Mouse (Mus musculus) stomach, postnatal 0 days (tissue): Measurements from ENCODE around the gene Vmn1r148. TPM values are rescaled to one million over a fixed set of nuclear protein-coding genes. Genes with fewer than 3 reads are reported as not detected.
"Not testable (repeated sequence)": the region's sequence is repeated elsewhere in the genome, so short reads cannot be mapped to it uniquely, and the experiment has no call there.

Source experiments
- ATAC-seq: fragments of 200-750 bp; cut with Nextera tagmentation; 2 replicates; pipeline ENCODE4 v1.8.0; 2017; ENCODE audit not compliant: low FRiP score, low TSS enrichment
- DNase-seq: peaks from one replicate; pipeline ENCODE4 v3.0.0-alpha.2; 2016; ENCODE audit warnings: low spot score
- H3K27ac ChIP-seq: fragments of 300-500 bp; sonication (generic); replicated peaks from 2 replicates; pipeline ENCODE4 v1.5.1; 2014; ENCODE audit warnings: mild to moderate bottlenecking, control low read depth
- H3K27me3 ChIP-seq: fragments of 300-500 bp; sonication (generic); 2 replicates; pipeline ENCODE4 v1.6.1; 2014; ENCODE audit warnings: low read length; ENCODE audit not compliant: control insufficient read depth, insufficient read depth
- H3K36me3 ChIP-seq: fragments of 300-500 bp; sonication (generic); 2 replicates; pipeline ENCODE4 v1.6.1; 2014; ENCODE audit warnings: low read length, mixed read lengths; ENCODE audit not compliant: control insufficient read depth, insufficient read depth
- H3K4me1 ChIP-seq: fragments of 300-500 bp; sonication (generic); replicated peaks from 2 replicates; pipeline ENCODE4 v1.6.1; 2014; ENCODE audit warnings: antibody characterized with exemption; ENCODE audit not compliant: control insufficient read depth, insufficient read depth
- H3K4me2 ChIP-seq: fragments of 300-500 bp; sonication (generic); replicated peaks from 2 replicates; pipeline ENCODE4 v1.6.1; 2014; ENCODE audit warnings: low read depth, mild to moderate bottlenecking, control low read depth, moderate library complexity
- H3K4me3 ChIP-seq: fragments of 300-500 bp; sonication (generic); 2 replicates; pipeline ENCODE4 v1.5.1; 2014; ENCODE audit warnings: low read depth, low read length, control low read depth
- H3K9ac ChIP-seq: fragments of 300-500 bp; sonication (generic); 2 replicates; pipeline ENCODE4 v1.6.1; 2014; ENCODE audit warnings: mild to moderate bottlenecking, low read length, control low read depth, mixed read lengths
- H3K9me3 ChIP-seq: fragments of 300-500 bp; sonication (generic); 2 replicates; pipeline ENCODE4 v1.6.1; 2016; ENCODE audit warnings: low read length; ENCODE audit not compliant: control insufficient read depth
- WGBS: fragments of 180-500 bp; shearing (Covaris S2); extraction: QIAGEN DNeasy Blood & Tissue Kit; methylation state at CpG from one replicate; pipeline ENCODE4 v1.1.7; 2014; 5-methylcytosine and 5-hydroxymethylcytosine counted together
- polyA plus RNA-seq: library from polyadenylated mRNA; unstranded; fragments of >200 nt; fragmentation: Nextera tagmentation; extraction: Ambion mirVana; gene quantifications from 2 replicates; pipeline ENCODE4 v1.2.1, GENCODE M21; 2015

The Vmn1r148 gene
- polyA plus RNA-seq: not detected in 2 replicates

DNA sequence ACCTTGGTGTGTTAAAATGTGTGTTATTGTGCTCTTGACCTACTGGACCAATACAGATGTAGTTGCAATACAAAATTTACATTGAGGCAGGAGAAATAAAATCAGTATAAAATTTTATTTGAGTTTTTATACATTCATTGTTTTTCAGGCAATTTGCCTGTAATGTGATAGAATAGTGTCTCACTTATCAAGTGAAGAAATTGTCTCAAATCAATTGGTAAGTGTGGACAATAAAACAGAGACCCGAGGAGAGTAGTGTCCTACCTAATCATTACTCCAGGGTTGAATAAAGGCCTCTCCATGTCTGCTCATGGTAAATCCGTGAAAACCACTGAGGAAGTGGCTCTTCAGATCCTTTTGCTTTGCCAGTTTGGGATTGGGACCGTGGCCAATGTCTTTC is at the start of gene Vmn1r148:
Gene Vmn1r148, plus strand, starts transcription at position 301 of the 400 bp plus-strand sequence.
- not testable (repeated sequence) for H3K27ac ChIP-seq, H3K9ac ChIP-seq, H3K9me3 ChIP-seq, H3K4me2 ChIP-seq, H3K27me3 ChIP-seq, H3K36me3 ChIP-seq, ATAC-seq, H3K4me1 ChIP-seq, H3K4me3 ChIP-seq, DNase-seq
- WGBS: no CpG with 5 or more reads among the region's 3 CpGs

DNA sequence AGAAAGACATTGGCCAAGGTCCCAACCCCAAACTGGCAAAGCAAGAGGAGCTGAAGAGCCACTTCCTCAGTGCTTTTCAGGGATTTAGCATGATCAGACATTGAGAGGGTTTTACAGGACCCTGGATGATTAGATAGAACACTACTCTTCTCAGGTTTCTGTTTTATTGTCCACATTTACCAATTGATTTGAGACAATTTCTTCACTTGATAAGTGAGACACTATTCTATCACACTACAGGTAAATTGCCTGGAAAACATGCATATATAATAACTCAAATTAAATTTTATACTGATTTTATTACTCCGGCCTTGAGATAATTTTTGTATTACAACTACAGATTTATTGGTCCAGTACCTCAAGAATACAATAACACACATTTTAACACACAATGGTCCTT is 42.4 kb upstream of the Vmn1r148 start, which contains the start of gene Gm8660:
Gene Gm8660, minus strand, starts transcription at position 101 of the 400 bp plus-strand sequence.
- not testable (repeated sequence) for H3K27me3 ChIP-seq, H3K4me2 ChIP-seq, ATAC-seq, H3K9me3 ChIP-seq, DNase-seq, H3K4me1 ChIP-seq, H3K36me3 ChIP-seq, H3K4me3 ChIP-seq, H3K27ac ChIP-seq, H3K9ac ChIP-seq
- no CpG with 5 or more reads among the region's 1 CpGs for WGBS

DNA sequence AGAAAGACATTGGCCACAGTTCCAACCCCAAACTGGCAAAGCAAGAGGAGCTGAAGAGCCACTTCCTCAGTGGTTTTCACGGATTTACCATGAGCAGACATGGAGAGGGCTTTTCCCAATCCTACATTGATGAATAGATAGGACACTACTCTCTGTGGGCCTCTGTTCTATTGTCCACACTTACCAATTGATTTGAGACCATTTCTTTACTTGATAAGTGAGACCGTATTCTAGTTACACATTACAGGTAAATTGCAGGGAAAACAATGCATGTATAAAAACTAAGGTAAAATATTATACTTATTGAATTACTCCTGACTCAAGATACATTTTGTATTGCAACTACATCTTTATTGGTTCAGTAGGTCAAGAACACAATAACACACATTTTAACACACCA is 24.7 kb downstream of the Vmn1r148 start, which contains the start of gene Vmn1r149:
Gene Vmn1r149, minus strand, starts transcription at position 101 of the 400 bp plus-strand sequence.
- not testable (repeated sequence) for H3K4me1 ChIP-seq, H3K4me2 ChIP-seq, H3K9me3 ChIP-seq, DNase-seq, H3K36me3 ChIP-seq, H3K27ac ChIP-seq, ATAC-seq, H3K9ac ChIP-seq, H3K27me3 ChIP-seq, H3K4me3 ChIP-seq
- WGBS: no CpG with 5 or more reads among the region's 2 CpGs

DNA sequence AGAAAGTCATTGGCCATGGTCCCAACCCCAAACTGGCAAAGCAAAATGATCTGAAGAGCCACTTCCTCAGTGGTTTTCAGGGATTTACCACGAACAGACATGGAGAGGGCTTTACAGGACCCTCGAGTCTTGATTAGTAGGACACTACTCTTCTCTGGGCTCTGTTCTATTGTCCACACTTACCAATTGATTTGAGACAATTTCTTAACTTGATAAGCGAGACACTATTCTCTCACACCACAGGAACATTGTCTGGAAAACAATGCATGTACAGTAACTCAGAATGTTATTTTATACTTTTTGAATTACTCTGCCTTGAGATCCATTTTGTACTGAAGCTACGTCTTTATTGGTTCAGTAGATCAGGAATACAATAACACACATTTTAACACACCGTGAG is 50.6 kb downstream of the Vmn1r148 start, which contains the start of gene Gm10665:
Gene Gm10665, minus strand, starts transcription at position 101 of the 400 bp plus-strand sequence.
- not testable (repeated sequence) for H3K9me3 ChIP-seq, H3K4me1 ChIP-seq, H3K27me3 ChIP-seq, H3K9ac ChIP-seq, ATAC-seq, H3K36me3 ChIP-seq, H3K4me2 ChIP-seq, H3K27ac ChIP-seq, DNase-seq, H3K4me3 ChIP-seq
- no CpG with 5 or more reads among the region's 5 CpGs for WGBS

Other genes starting within 250 kb of the Vmn1r148 start
- gene Vmn1r142, start 249.5 kb upstream of the Vmn1r148 start, polyA plus RNA-seq: not detected in 2 replicates
- gene Vmn1r143, start 224.2 kb upstream of the Vmn1r148 start, polyA plus RNA-seq: not detected in 2 replicates
- not detected in 2 replicates for gene Gm8653, start 212.3 kb upstream of the Vmn1r148 start, polyA plus RNA-seq
- gene Gm8453, start 184.1 kb upstream of the Vmn1r148 start, polyA plus RNA-seq: not detected in 2 replicates
- not detected in 2 replicates for gene Gm4187, start 83.9 kb upstream of the Vmn1r148 start, polyA plus RNA-seq
- not detected in 2 replicates for gene Gm8660, start 42.5 kb upstream of the Vmn1r148 start, polyA plus RNA-seq
- not detected in 2 replicates for gene Vmn1r149, start 24.6 kb downstream of the Vmn1r148 start, polyA plus RNA-seq
- gene Gm10665, start 50.5 kb downstream of the Vmn1r148 start, polyA plus RNA-seq: not detected in 2 replicates
- gene Vmn1r151, start 86.1 kb downstream of the Vmn1r148 start, polyA plus RNA-seq: not detected in 2 replicates
- not detected in 2 replicates for gene Vmn1r152, start 109.4 kb downstream of the Vmn1r148 start, polyA plus RNA-seq
- gene Gm8677, start 121.3 kb downstream of the Vmn1r148 start, polyA plus RNA-seq: not detected in 2 replicates
- not detected in 2 replicates for gene Gm4201, start 151.8 kb downstream of the Vmn1r148 start, polyA plus RNA-seq
- not detected in 2 replicates for gene Gm4565, start 174.5 kb downstream of the Vmn1r148 start, polyA plus RNA-seq
- gene Vmn1r155, start 244.4 kb downstream of the Vmn1r148 start, polyA plus RNA-seq: not detected in 2 replicates